Mouse (Mus musculus): ENCODE results near the gene Psmb5. TPM values are rescaled to one million over a fixed set of nuclear protein-coding genes. Genes with fewer than 3 reads are reported as not detected.

Psmb5 gene
- polyA plus RNA-seq, 1 experiment from 2014 or later: 361 TPM

DNA sequence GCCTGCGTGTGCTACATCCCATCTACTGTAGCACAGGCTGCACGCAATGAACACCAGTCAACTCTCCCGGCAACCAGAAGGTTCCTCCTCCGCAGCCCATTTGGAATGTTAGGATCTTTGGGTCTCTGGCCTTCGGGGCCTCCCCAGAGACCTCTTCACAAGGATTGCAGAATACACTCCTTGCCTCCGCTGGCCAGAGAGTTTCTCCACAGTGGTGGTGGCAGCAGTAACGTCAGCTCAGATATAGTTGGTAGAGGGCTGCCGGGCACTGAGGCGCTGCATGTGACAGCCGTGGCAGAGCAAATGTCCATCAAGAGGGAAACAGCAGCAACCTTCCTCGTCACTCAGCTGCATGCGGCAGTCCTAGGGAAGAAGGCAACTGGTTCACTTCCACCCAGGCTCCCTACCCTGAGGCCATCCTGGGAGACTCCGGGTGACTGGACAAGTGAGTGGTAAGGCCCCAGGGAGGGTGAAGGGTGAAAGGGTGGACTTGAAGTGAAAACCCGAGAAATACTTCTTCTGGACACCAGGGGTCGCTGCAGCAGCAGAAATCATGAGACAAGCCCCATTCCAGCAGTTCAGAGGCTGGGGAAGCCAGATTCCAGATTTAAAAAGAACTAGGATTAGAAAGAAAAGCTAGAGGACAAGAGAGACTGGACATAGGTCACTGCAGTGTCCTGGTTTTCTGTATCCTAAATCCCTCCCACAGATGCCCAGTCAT, 49.0 kb downstream of the Psmb5 start:
- Histone ChIP-seq H3K4me1 (ENCODE audit: control insufficient read depth, insufficient read depth, low read length) (peaks cover 19% of the 10 kb centered on the region), H3K36me3 (ENCODE audit: control insufficient read depth, insufficient read depth, low read length) (peaks cover 47% of the 10 kb centered on the region), H3K4me2 (replicated peaks; ENCODE audit: low read depth, low read length) (no peak overlapping the region), H3K9ac (replicated peaks; ENCODE audit: low read depth, low read length) (no peak overlapping the region), H3K27ac (ENCODE audit: low read length) (no peak overlapping the region), H3K27me3 (ENCODE audit: control insufficient read depth, insufficient read depth, low read length) (no peaks in the 10 kb centered on the region), H3K9me3 (ENCODE audit: control insufficient read depth, low read depth, low read length) (no peaks in the 10 kb centered on the region), H3K4me3 (ENCODE audit: low read depth, low read length) (no peak overlapping the region)
- WGBS: 73% methylated on average over 15 of the region's 15 CpGs
- no peak for ATAC-seq (ENCODE audit: insufficient number of reproducible peaks, insufficient read depth, low FRiP score, low read depth)

MicroRNAs encoded within 50 kb of the gene (microRNA counts, 519-probe panel; counts per million panel counts)
- microRNA mmu-miR-686: not detected

Small RNA genes within 50 kb of the gene (microRNA-seq; reads per million reads assigned to microRNA genes)
- gene Mir686: not detected
- 0.78 reads per million for gene Mir6948

Other genes with a start within 250 kb of the Psmb5 start
- 10.3 and 11.2 TPM in 2 replicates for gene Slc7a7, start 200.2 kb downstream of the Psmb5 start, polyA plus RNA-seq (2014; fragmentation: Nextera tagmentation; extraction: Ambion mirVana)
- gene Mrpl52, start 191.1 kb downstream of the Psmb5 start, polyA plus RNA-seq (2014; fragmentation: Nextera tagmentation; extraction: Ambion mirVana): 284 and 312 TPM in 2 replicates
- gene Mmp14, start 186.4 kb downstream of the Psmb5 start, polyA plus RNA-seq (2014; fragmentation: Nextera tagmentation; extraction: Ambion mirVana): 154 and 156 TPM in 2 replicates
- 38.1 and 41.7 TPM in 2 replicates for gene Lrp10, start 153.9 kb downstream of the Psmb5 start, polyA plus RNA-seq (2014; fragmentation: Nextera tagmentation; extraction: Ambion mirVana)
- 1.5 and 2.0 TPM in 2 replicates for gene Rem2, start 141.9 kb downstream of the Psmb5 start, polyA plus RNA-seq (2014; fragmentation: Nextera tagmentation; extraction: Ambion mirVana)
- 79.8 and 80.4 TPM in 2 replicates for gene Prmt5, start 100.5 kb downstream of the Psmb5 start, polyA plus RNA-seq (2014; fragmentation: Nextera tagmentation; extraction: Ambion mirVana)
- gene Haus4, start 63.4 kb downstream of the Psmb5 start, polyA plus RNA-seq (2014; fragmentation: Nextera tagmentation; extraction: Ambion mirVana): 48.2 and 52.5 TPM in 2 replicates
- 26.2 and 30.3 TPM in 2 replicates for gene Ajuba, start 40.5 kb downstream of the Psmb5 start, polyA plus RNA-seq (2014; fragmentation: Nextera tagmentation; extraction: Ambion mirVana)
- 7.9 and 8.3 TPM in 2 replicates for gene 4931414P19Rik, start 12.0 kb downstream of the Psmb5 start, polyA plus RNA-seq (2014; fragmentation: Nextera tagmentation; extraction: Ambion mirVana)
- gene Psmb11, start 3.4 kb upstream of the Psmb5 start, polyA plus RNA-seq (2014; fragmentation: Nextera tagmentation; extraction: Ambion mirVana): 0.06 TPM in 1 of 2 replicates, not detected in the other
- gene Gm17606, start 22.9 kb upstream of the Psmb5 start, polyA plus RNA-seq (2014; fragmentation: Nextera tagmentation; extraction: Ambion mirVana): not detected in 2 replicates
- 4.5 and 5.1 TPM in 2 replicates for gene Cdh24, start 23.3 kb upstream of the Psmb5 start, polyA plus RNA-seq (2014; fragmentation: Nextera tagmentation; extraction: Ambion mirVana)
- gene 1700123O20Rik, start 68.2 kb upstream of the Psmb5 start, polyA plus RNA-seq (2014; fragmentation: Nextera tagmentation; extraction: Ambion mirVana): 82.9 and 88.9 TPM in 2 replicates
- 145 and 147 TPM in 2 replicates for gene Acin1, start 68.9 kb upstream of the Psmb5 start, polyA plus RNA-seq (2014; fragmentation: Nextera tagmentation; extraction: Ambion mirVana)
- 0.17 and 0.24 TPM in 2 replicates for gene Gm29776, start 80.8 kb upstream of the Psmb5 start, polyA plus RNA-seq (2014; fragmentation: Nextera tagmentation; extraction: Ambion mirVana)
- gene Cebpe, start 94.2 kb upstream of the Psmb5 start, polyA plus RNA-seq (2014; fragmentation: Nextera tagmentation; extraction: Ambion mirVana): 0.69 TPM in 1 of 2 replicates, not detected in the other
- gene Slc7a8, start 163.9 kb upstream of the Psmb5 start, polyA plus RNA-seq (2014; fragmentation: Nextera tagmentation; extraction: Ambion mirVana): 5.4 and 5.8 TPM in 2 replicates
- gene Rnf212b, start 196.1 kb upstream of the Psmb5 start, polyA plus RNA-seq (2014; fragmentation: Nextera tagmentation; extraction: Ambion mirVana): not detected in 2 replicates